Mouse (Mus musculus): Measurements from ENCODE around the gene Olfr1328. TPM values are rescaled to one million over a fixed set of nuclear protein-coding genes. Genes with fewer than 3 reads are reported as not detected.
"Not testable (repeated sequence)": the region's sequence is repeated elsewhere in the genome, so short reads cannot be mapped to it uniquely, and the experiment has no call there.

The Olfr1328 gene
- total RNA-seq (2021): not detected
- long read RNA-seq, experiment 1: 0 reads
- long read RNA-seq, experiment 2: 0 reads

- no peak for DNase-seq (ENCODE audit: low spot score)
Observed at GRCm38 (mm10) chr4:118938512-118938911, at the start of gene Olfr1328. Olfr1328 (minus strand) TSS chr4:118938612.

- DNase-seq (ENCODE audit: low spot score): no peak
Observed at GRCm38 (mm10) chr4:118985291-118985690, 46.9 kb upstream of the Olfr1328 start.

GRCm38 (mm10) chr4:118973281-118973680 lies 34.9 kb upstream of the Olfr1328 start:
- DNase-seq (ENCODE audit: low spot score): no peak

- no peak for DNase-seq (ENCODE audit: low spot score)
Observed at GRCm38 (mm10) chr4:118967711-118968110, 29.3 kb upstream of the Olfr1328 start.

GRCm38 (mm10) chr4:118961141-118961628 lies 22.8 kb upstream of the Olfr1328 start, which contains the start of gene Lao1:
Lao1 (plus strand) TSS chr4:118961578.
- peak; percentile 15 for DNase-seq (ENCODE audit: low spot score)

- DNase-seq (ENCODE audit: low spot score): no peak
Observed at GRCm38 (mm10) chr4:118958812-118959211, 20.4 kb upstream of the Olfr1328 start.

GRCm38 (mm10) chr4:118931326-118931725 lies 7.1 kb downstream of the Olfr1328 start:
- DNase-seq (ENCODE audit: low spot score): not testable (repeated sequence)

GRCm38 (mm10) chr4:118917365-118917764 lies 21.0 kb downstream of the Olfr1328 start, which contains the start of gene Olfr1329:
Olfr1329 (minus strand) TSS chr4:118917465.
- DNase-seq (ENCODE audit: low spot score): not testable (repeated sequence)

- DNase-seq (ENCODE audit: low spot score): no peak
Observed at GRCm38 (mm10) chr4:118901981-118902380, 36.4 kb downstream of the Olfr1328 start.

GRCm38 (mm10) chr4:118888297-118888696 lies 50.1 kb downstream of the Olfr1328 start, which contains the start of gene Olfr1330:
Olfr1330 (plus strand) TSS chr4:118888597.
- no peak for DNase-seq (ENCODE audit: low spot score)

Other genes with a start within 250 kb of the Olfr1328 start
- gene Olfr1342, start 245.9 kb downstream of the Olfr1328 start, total RNA-seq (2021): not detected
- not detected for gene Olfr1341, start 235.1 kb downstream of the Olfr1328 start, total RNA-seq (2021)
- gene Olfr1340, start 218.5 kb downstream of the Olfr1328 start, total RNA-seq (2021): not detected
- not detected for gene Olfr1339, start 206.4 kb downstream of the Olfr1328 start, total RNA-seq (2021)
- gene Olfr1338, start 179.9 kb downstream of the Olfr1328 start, total RNA-seq (2021): not detected
- not detected for gene Olfr1337, start 156.0 kb downstream of the Olfr1328 start, total RNA-seq (2021)
- gene Olfr1335, start 128.7 kb downstream of the Olfr1328 start, total RNA-seq (2021): not detected
- not detected for gene Olfr1333, start 102.3 kb downstream of the Olfr1328 start, total RNA-seq (2021)
- not detected for gene Olfr1331, start 74.0 kb downstream of the Olfr1328 start, total RNA-seq (2021)
- not detected for gene Olfr1330, start 50.0 kb downstream of the Olfr1328 start, total RNA-seq (2021)
- not detected for gene Olfr1329, start 21.1 kb downstream of the Olfr1328 start, total RNA-seq (2021)
- gene Lao1, start 23.0 kb upstream of the Olfr1328 start, total RNA-seq (2021): under 1 TPM; 0.19 to 0.50 TPM
- gene Slc2a1, start 170.1 kb upstream of the Olfr1328 start, total RNA-seq (2021): 1 to 10 TPM; 6.2 to 7.5 TPM
- gene Zfp691, start 235.6 kb upstream of the Olfr1328 start, total RNA-seq (2021): 10 to 100 TPM; 18.5 TPM